Mouse (Mus musculus): ENCODE measurements at regions not wholly inside any gene's neighbourhood (a gene's known extent, or its start where the extent isn't known, plus 50 kb on each side); places are given as distances from the start of the nearest gene placed in this dataset.
A peak's percentile ranks its signal among the peaks of the same experiment; 100 is the strongest.
"Not testable (repeated sequence)": the region's sequence is repeated elsewhere in the genome, so short reads cannot be mapped to it uniquely, and the experiment has no call there.

GRCm38 (mm10) chr10:54858075-54858474, 781.7 kb upstream of the Man1a start:
- DNase-seq (ENCODE audit: extremely low spot score in 1 of 2, low spot score in 2 of 2): no peak
- intact Hi-C loops (cut with DNase I): no loop called here

GRCm38 (mm10) chr10:54841591-54841990, 765.2 kb upstream of the Man1a start:
- DNase-seq (ENCODE audit: extremely low spot score in 1 of 2, low spot score in 2 of 2): no peak

GRCm38 (mm10) chr10:54839008-54839407, 762.6 kb upstream of the Man1a start:
- intact Hi-C loops (cut with DNase I): no loop called here
- no peak for DNase-seq (ENCODE audit: extremely low spot score in 1 of 2, low spot score in 2 of 2)

More at GRCm38 (mm10) chr10:54841591-54841990, 765.2 kb upstream of the Man1a start:
- intact Hi-C loops (cut with DNase I): no loop called here

- no peak for DNase-seq (ENCODE audit: extremely low spot score in 1 of 2, low spot score in 2 of 2)
Measured at GRCm38 (mm10) chr10:54814604-54815122, 738.3 kb upstream of the Man1a start.

GRCm38 (mm10) chr10:54799478-54800196, 723.2 kb upstream of the Man1a start:
- DNase-seq (ENCODE audit: extremely low spot score in 1 of 2, low spot score in 2 of 2): no peak
- intact Hi-C loops (cut with DNase I): no loop called here

More at GRCm38 (mm10) chr10:54814604-54815122, 738.3 kb upstream of the Man1a start:
- intact Hi-C loops (cut with DNase I): no loop called here

- intact Hi-C loops (cut with DNase I): no loop called here
- peak in 1 of 2 experiments; percentile 1 for DNase-seq (ENCODE audit: extremely low spot score in 1 of 2, low spot score in 2 of 2)
Measured at GRCm38 (mm10) chr10:54797306-54797705, 720.9 kb upstream of the Man1a start.

GRCm38 (mm10) chr10:54761084-54761483, 684.7 kb upstream of the Man1a start:
- intact Hi-C loops (cut with DNase I): no loop called here
- no peak for DNase-seq (ENCODE audit: extremely low spot score in 1 of 2, low spot score in 2 of 2)

GRCm38 (mm10) chr10:54749239-54749638, 672.8 kb upstream of the Man1a start:
- intact Hi-C loops (cut with DNase I): no loop called here
- DNase-seq (ENCODE audit: extremely low spot score in 1 of 2, low spot score in 2 of 2): no peak

- no peak for DNase-seq (ENCODE audit: extremely low spot score in 1 of 2, low spot score in 2 of 2)
- intact Hi-C loops (cut with DNase I): no loop called here
Measured at GRCm38 (mm10) chr10:54737108-54737507, 660.7 kb upstream of the Man1a start.

GRCm38 (mm10) chr10:54712684-54713083, 636.3 kb upstream of the Man1a start:
- intact Hi-C loops (cut with DNase I): no loop called here
- DNase-seq (ENCODE audit: extremely low spot score in 1 of 2, low spot score in 2 of 2): peak in 1 of 2 experiments; percentile 34

- DNase-seq (ENCODE audit: extremely low spot score in 1 of 2, low spot score in 2 of 2); intact Hi-C loops (cut with DNase I): not testable (repeated sequence)
Measured at GRCm38 (mm10) chr10:54667791-54668190, 591.4 kb upstream of the Man1a start.
